Mouse (Mus musculus) hindbrain, embryonic 14.5 days (tissue): Measurements from ENCODE around the gene Prkar2b. TPM values are rescaled to one million over a fixed set of nuclear protein-coding genes. Genes with fewer than 3 reads are reported as not detected.

Experiments used
- ATAC-seq: fragments of 200-750 bp; cut with Nextera tagmentation; 2 replicates; pipeline ENCODE4 v1.8.0; 2017; ENCODE audit warnings: moderate number of reproducible peaks, mild to moderate bottlenecking, moderate TSS enrichment, moderate library complexity; ENCODE audit not compliant: low FRiP score
- DNase-seq: peaks from one replicate; pipeline ENCODE4 v3.0.0-alpha.2; 2015; ENCODE audit warnings: low spot score
- H3K27ac ChIP-seq: fragments of 300-500 bp; sonication (generic); 2 replicates; pipeline ENCODE4 v1.5.1; 2014; ENCODE audit warnings: mild to moderate bottlenecking, moderate library complexity
- H3K27me3 ChIP-seq: fragments of 300-500 bp; sonication (generic); 2 replicates; pipeline ENCODE4 v1.6.1; 2014; ENCODE audit warnings: mild to moderate bottlenecking, low read length, mixed read lengths; ENCODE audit not compliant: control insufficient read depth, insufficient read depth
- H3K36me3 ChIP-seq: fragments of 300-500 bp; sonication (generic); replicated peaks from 2 replicates; pipeline ENCODE4 v1.6.1; 2014; ENCODE audit not compliant: control insufficient read depth, insufficient read depth
- H3K4me1 ChIP-seq: fragments of 300-500 bp; sonication (generic); replicated peaks from 2 replicates; pipeline ENCODE4 v1.6.1; 2014; ENCODE audit warnings: antibody characterized with exemption, low read length, mixed read lengths; ENCODE audit not compliant: control insufficient read depth, insufficient read depth
- H3K4me2 ChIP-seq: fragments of 300-500 bp; sonication (generic); replicated peaks from 2 replicates; pipeline ENCODE4 v1.6.1; 2014; ENCODE audit warnings: mild to moderate bottlenecking, moderate library complexity
- H3K4me3 ChIP-seq: fragments of 300-500 bp; sonication (generic); replicated peaks from 2 replicates; pipeline ENCODE4 v1.5.1; 2014; ENCODE audit warnings: mild to moderate bottlenecking, low read length
- H3K9ac ChIP-seq: fragments of 300-500 bp; sonication (generic); 2 replicates; pipeline ENCODE4 v1.6.1; 2014
- H3K9me3 ChIP-seq: fragments of 300-500 bp; sonication (generic); 2 replicates; pipeline ENCODE4 v1.6.1; 2016; ENCODE audit warnings: low read length; ENCODE audit not compliant: control insufficient read depth
- WGBS: fragments of 180-500 bp; shearing (Covaris S2); extraction: QIAGEN DNeasy Blood & Tissue Kit; methylation state at CpG from one replicate; pipeline ENCODE4 v1.1.7; 2014; 5-methylcytosine and 5-hydroxymethylcytosine counted together
- polyA plus RNA-seq: library from polyadenylated mRNA; unstranded; fragments of >200 nt; fragmentation: Nextera tagmentation; extraction: Ambion mirVana; gene quantifications from 2 replicates; pipeline ENCODE4 v1.2.1, GENCODE M21; 2014

Gene Prkar2b
- polyA plus RNA-seq, 1 experiment from 2014 or later = 169 TPM

DNA sequence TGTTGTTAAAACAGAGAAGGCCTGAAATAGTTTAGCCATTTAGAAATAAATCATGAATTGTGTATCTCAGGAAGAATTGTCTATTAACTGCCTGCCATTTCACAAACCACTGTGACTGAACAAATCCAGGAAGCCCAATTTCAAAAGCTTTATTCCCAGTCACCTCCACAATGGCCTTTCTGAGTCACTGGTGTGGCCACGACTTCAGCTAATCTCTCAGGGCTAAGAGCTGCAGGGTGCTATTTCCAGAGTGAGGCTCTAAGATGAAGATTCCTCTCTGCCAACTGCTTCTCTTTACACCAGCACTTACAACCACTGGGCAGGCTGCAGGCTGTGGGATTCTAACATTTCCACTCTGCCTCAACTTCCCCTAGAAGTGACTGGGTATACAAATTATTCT lies 92.0 kb downstream of the Prkar2b start:
- Histone ChIP-seq H3K9ac (no peak overlapping the region), H3K27me3 (no peaks in the 10 kb centered on the region), H3K4me1 (no peaks in the 10 kb centered on the region), H3K36me3 (peaks cover 42% of the 10 kb centered on the region), H3K9me3 (no peaks in the 10 kb centered on the region), H3K27ac (no peak overlapping the region), H3K4me2 (no peak overlapping the region), H3K4me3 (no peak overlapping the region)
- ATAC-seq = no peak
- 19% methylated on average over 1 of the region's 1 CpGs for WGBS
- DNase-seq = no peak

DNA sequence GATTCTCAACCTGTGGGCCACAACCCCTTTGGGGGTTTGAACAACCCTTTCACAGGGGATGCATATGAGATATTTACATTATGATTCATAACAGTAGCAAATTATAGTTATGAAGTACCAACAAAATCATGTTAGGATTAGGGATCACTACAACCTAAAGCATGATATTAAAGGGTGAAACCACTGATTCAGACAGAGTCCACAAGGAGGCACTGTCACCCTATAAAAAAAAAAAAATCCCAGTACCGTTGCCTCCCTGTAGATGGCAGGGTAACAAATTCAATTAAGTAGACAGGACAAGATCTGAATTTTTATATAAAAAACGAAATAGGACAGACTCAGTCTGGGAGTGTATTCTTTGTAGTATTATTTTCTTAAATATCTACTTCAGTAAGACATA lies 93.6 kb downstream of the Prkar2b start:
- H3K4me2 ChIP-seq = no peak overlapping the region
- ATAC-seq (peak; percentile 57; the same call in 1 of the 2 replicates), DNase-seq (peak; percentile 85)
- H3K9me3 ChIP-seq = no peaks in the 10 kb centered on the region
- no peaks in the 10 kb centered on the region for H3K27me3 ChIP-seq
- no peak overlapping the region for H3K4me3 ChIP-seq
- H3K27ac ChIP-seq = no peak overlapping the region
- peaks cover 46% of the 10 kb centered on the region for H3K36me3 ChIP-seq
- no peaks in the 10 kb centered on the region for H3K4me1 ChIP-seq
- 4% methylated on average over 2 of the region's 2 CpGs for WGBS
- no peak overlapping the region for H3K9ac ChIP-seq

DNA sequence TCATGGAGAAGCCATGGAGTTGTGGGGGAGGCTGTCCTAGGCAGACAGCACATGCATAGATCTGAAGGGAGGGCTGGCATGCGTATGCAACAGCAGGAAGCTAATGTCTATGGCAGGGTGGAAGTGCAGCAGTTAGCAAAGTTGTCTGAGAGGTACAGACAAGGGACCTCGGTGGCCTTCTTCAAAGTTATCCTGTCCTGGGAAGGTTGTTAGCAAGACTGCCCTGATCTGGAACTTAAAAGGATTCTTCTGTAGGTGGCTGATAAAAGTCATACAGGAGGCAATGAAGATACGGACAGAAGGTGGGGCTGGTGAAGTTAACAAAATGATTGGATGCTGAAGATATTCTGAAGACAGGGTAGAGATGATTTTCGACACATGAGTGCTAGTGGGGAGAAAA lies 94.7 kb downstream of the Prkar2b start:
- no peak overlapping the region for H3K4me3 ChIP-seq
- WGBS = 88% methylated on average over 4 of the region's 4 CpGs
- no peaks in the 10 kb centered on the region for H3K4me1 ChIP-seq
- peaks cover 49% of the 10 kb centered on the region for H3K36me3 ChIP-seq
- H3K27ac ChIP-seq = no peak overlapping the region
- no peak overlapping the region for H3K9ac ChIP-seq
- no peak overlapping the region for H3K4me2 ChIP-seq
- H3K9me3 ChIP-seq = no peaks in the 10 kb centered on the region
- H3K27me3 ChIP-seq = no peaks in the 10 kb centered on the region
- DNase-seq (no peak), ATAC-seq (no peak)

DNA sequence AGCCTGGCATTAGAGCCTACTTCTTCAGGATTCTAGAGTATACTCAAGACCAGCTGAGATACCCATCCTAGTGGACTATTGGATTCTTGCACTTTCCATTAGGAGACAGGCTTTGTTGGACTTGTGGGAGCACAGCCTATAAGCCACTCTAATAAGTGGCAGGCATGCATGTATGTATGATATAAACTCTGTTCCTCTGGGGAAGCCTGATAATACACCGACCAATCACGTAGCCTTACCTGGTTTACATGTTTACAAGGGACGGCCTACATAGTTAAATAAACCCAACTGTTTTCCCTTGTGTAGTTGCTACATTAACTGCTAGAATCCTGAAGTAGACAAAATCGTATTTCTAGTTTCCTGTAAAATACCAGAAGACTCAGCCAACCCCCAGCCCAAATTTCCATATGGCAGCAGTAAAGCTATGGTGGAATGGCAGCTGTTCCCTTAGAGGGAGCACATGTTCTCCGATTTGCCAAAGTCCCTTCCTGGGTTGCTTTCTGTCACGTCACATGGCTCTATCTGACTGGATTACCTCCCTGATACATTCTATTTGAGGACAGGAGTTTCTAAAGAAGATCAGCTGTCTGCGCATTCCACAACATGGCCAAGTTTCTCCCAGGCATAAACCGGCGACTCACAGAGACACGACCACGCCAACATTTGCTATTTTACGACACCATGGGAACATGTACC lies 95.4 kb downstream of the Prkar2b start:
- H3K4me2 ChIP-seq = no peak overlapping the region
- DNase-seq (no peak), ATAC-seq (no peak)
- H3K4me3 ChIP-seq = no peak overlapping the region
- H3K4me1 ChIP-seq = no peaks in the 10 kb centered on the region
- no peaks in the 10 kb centered on the region for H3K27me3 ChIP-seq
- H3K36me3 ChIP-seq = peaks cover 47% of the 10 kb centered on the region
- WGBS = 91% methylated on average over 12 of the region's 12 CpGs
- H3K9ac ChIP-seq = no peak overlapping the region
- no peak overlapping the region for H3K27ac ChIP-seq
- H3K9me3 ChIP-seq = no peaks in the 10 kb centered on the region

DNA sequence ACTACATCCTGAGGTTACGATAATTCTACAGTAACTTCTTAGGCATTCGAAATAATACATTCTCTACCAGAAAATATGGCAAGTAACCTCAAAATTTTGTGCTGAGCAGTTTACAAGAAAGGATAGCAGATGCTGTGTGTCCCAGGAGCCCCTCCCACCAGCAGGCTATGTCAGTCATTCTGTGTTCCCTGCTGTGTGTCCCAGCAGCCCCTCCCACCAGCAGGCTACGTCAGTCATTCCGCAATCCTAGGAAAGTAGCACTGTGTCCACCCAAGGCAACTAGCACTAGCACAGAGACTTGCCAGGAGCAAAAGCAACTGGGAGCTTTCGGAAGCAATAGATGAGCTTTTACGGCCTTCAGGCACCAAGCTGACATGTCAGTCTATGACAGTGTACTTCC lies 97.0 kb downstream of the Prkar2b start:
- ATAC-seq = no peak
- Histone ChIP-seq H3K36me3 (peaks cover 54% of the 10 kb centered on the region), H3K4me3 (no peak overlapping the region), H3K27me3 (no peaks in the 10 kb centered on the region), H3K9ac (no peak overlapping the region), H3K4me2 (no peak overlapping the region), H3K4me1 (no peaks in the 10 kb centered on the region), H3K27ac (no peak overlapping the region), H3K9me3 (no peaks in the 10 kb centered on the region)
- DNase-seq = no peak
- WGBS = 82% methylated on average over 6 of the region's 6 CpGs

DNA sequence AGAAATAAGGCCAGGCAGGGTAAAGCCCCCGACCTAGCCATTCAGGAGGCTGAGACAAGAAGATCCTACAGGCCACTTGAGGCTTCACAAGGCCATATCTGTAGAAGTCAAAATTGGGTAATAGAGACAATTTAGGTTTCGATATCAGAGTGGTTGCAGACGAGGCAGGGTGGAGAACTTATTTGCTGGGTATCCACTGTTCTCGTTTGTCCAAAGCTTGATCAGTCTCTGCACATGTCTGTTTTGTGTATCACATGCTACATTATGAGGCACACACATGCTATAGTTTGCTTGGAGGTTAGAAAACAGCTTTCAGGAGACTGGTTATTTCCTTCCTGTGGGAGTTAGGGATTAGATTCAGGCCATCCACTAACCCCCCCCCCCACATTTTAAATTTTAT lies 105.3 kb downstream of the Prkar2b start:
- Histone ChIP-seq H3K27me3 (no peaks in the 10 kb centered on the region), H3K4me3 (no peak overlapping the region), H3K9ac (no peak overlapping the region), H3K36me3 (peaks cover 22% of the 10 kb centered on the region), H3K4me2 (no peak overlapping the region), H3K27ac (no peak overlapping the region), H3K4me1 (peaks cover 2% of the 10 kb centered on the region; the same call in 1 of the 2 replicates), H3K9me3 (no peaks in the 10 kb centered on the region)
- WGBS = 91% methylated on average over 4 of the region's 4 CpGs
- ATAC-seq (no peak), DNase-seq (no peak)

DNA sequence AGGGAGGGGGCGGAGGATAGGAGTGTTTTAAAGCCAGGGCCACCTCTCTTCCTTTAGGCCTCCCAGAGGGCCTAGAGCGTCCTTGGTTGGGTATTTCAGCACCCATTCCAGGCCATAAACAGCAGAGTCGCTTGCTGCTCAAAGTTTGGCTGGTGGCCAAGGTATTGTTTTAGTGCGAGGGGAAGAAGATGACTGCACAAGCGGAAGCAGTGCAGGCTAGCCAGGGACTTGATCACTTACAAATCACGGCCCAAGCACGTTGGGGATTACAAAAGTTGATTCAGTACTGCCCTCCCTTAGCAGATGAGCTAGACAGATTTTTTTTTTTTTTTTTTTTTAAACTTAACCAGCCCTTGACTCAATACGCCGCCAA lies 110.5 kb downstream of the Prkar2b start:
- H3K36me3 ChIP-seq = no peaks in the 10 kb centered on the region
- no peak for ATAC-seq
- 5% methylated on average over 9 of the region's 9 CpGs for WGBS

DNA sequence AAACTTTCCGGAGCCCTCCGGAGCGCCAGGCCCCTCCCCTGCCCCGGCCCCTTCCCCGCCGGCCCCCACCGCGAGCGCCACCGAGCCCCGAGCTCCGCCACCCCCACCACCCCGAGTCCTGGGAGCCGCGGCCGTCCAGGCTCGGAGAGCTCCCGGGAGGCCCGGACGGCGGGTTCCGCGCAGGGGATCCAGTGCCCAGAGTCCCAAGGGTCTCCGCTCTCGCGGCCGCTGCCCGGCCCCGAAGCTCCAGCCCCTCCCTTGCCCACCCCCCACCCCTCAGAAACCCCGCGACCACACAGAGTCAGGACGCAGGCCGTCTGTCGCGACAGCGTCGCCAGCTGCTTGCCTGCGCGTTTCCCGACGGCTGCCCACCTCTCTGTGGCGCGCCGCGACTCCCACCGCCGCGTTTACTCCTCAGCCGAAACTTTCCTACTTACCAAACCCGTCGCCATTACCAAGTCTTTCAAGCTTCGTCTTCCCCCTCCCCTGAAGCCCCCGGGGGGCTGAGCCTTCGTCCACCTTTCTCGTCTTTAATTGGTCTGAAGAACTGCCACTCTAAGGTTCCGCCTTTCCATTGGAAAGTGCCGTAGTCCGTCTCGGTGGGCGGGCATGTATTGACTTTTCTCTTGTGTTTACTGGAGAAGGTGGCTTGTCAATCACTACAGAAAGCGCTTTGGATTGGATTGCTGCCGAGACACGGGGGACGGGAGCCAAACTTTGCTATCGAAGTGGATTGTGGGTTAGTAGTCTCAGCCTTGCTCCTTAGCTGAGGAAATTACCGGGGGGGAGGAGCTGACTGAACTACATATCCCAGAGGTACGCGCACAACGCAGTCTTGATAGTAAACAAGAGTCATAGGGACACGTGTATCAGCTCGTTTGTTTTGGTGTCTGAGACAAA lies 111.1 kb downstream of the Prkar2b start, which contains the start of gene Hbp1:
Gene Hbp1 (minus strand): TSS at position 777 of the 900 bp plus-strand sequence.
- Histone ChIP-seq H3K9ac (peak within 1 kb of the TSS; percentile 83), H3K9me3 (no peaks in the 10 kb centered on the region), H3K27me3 (no peaks in the 10 kb centered on the region), H3K36me3 (no peaks in the 10 kb centered on the region), H3K4me3 (peak within 1 kb of the TSS; percentile 95), H3K4me2 (peak within 1 kb of the TSS; percentile 60), H3K4me1 (peaks cover 10% of the 10 kb centered on the region; the same call in 1 of the 2 replicates), H3K27ac (peak within 1 kb of the TSS; percentile 97)
- ATAC-seq = peak; percentile 97
- DNase-seq = peak; percentile 100
- WGBS = under 1% methylated on average over 58 of the region's 71 CpGs

More for the DNA sequence above, 110.5 kb downstream of the Prkar2b start:
- H3K9ac ChIP-seq = no peak overlapping the region
- no peak for DNase-seq
- H3K4me3 ChIP-seq = peak overlapping the region; percentile 27
- peak overlapping the region; percentile 60 for H3K4me2 ChIP-seq
- no peaks in the 10 kb centered on the region for H3K9me3 ChIP-seq
- H3K4me1 ChIP-seq = peaks cover 10% of the 10 kb centered on the region; the same call in 1 of the 2 replicates
- peak overlapping the region; percentile 76 for H3K27ac ChIP-seq
- H3K27me3 ChIP-seq = no peaks in the 10 kb centered on the region

DNA sequence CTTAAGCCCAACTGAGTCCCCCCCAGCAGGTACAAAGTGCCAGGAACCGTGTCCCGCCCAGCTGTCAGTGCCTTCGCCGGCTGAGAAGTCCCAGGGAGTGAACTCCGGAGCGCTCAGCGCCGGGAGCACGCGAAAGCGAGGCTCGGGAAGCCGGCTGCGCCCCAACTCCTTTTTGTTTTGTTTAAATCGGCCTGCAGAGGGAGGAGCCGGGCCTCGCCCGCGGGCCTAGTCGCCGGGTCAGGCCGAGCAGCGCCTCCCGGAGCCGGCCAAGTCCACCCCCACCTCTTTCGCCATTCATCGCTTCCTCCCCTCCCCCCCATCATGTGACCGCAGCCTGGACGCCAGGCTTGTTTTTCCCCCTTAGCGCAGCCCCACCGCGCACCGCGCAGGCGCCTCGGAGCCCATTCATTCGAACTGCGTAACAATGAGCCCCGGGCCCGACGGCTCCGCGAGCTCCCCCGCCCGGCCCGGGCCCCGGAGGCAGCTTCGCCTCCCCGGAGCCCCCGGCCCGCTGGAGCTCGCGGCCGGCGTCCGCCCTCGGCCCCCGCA lies 111.8 kb downstream of the Prkar2b start:
- Histone ChIP-seq H3K4me3 (peak overlapping the region; percentile 95), H3K4me2 (peak overlapping the region; percentile 59), H3K27me3 (no peaks in the 10 kb centered on the region), H3K9ac (peak overlapping the region; percentile 83), H3K9me3 (no peaks in the 10 kb centered on the region), H3K27ac (peak overlapping the region; percentile 97), H3K4me1 (peaks cover 10% of the 10 kb centered on the region; the same call in 1 of the 2 replicates), H3K36me3 (no peaks in the 10 kb centered on the region)
- WGBS = under 1% methylated on average over 56 of the region's 58 CpGs
- peak; percentile 90 for DNase-seq
- peak; percentile 82 for ATAC-seq
